Mouse (Mus musculus) intestine, embryonic 14.5 days (tissue): ENCODE data around the gene 2310003L06Rik. TPM values are rescaled to one million over a fixed set of nuclear protein-coding genes. Genes with fewer than 3 reads are reported as not detected.

Experiments
- ATAC-seq: fragments of 200-750 bp; cut with Nextera tagmentation; replicated peaks from 2 replicates; pipeline ENCODE4 v1.8.0; 2017; ENCODE audit warnings: low read depth, moderate number of reproducible peaks, moderate TSS enrichment, moderate library complexity; ENCODE audit not compliant: low FRiP score, low TSS enrichment
- DNase-seq: peaks from one replicate; pipeline ENCODE4 v3.0.0-alpha.2; 2018; ENCODE audit warnings: low spot score
- H3K27ac ChIP-seq: fragments of 300-500 bp; sonication (generic); 2 replicates; pipeline ENCODE4 v1.5.1; 2014; ENCODE audit warnings: low read depth, mild to moderate bottlenecking, control low read depth
- H3K27me3 ChIP-seq: fragments of 300-500 bp; sonication (generic); replicated peaks from 2 replicates; pipeline ENCODE4 v1.6.1; 2014; ENCODE audit warnings: low read length, control low read depth; ENCODE audit not compliant: control insufficient read depth, insufficient read depth
- H3K36me3 ChIP-seq: fragments of 300-500 bp; sonication (generic); 2 replicates; pipeline ENCODE4 v1.6.1; 2014; ENCODE audit warnings: low read length, control low read depth; ENCODE audit not compliant: control insufficient read depth, insufficient read depth
- H3K4me1 ChIP-seq: fragments of 300-500 bp; sonication (generic); replicated peaks from 2 replicates; pipeline ENCODE4 v1.6.1; 2014; ENCODE audit warnings: low read length, control low read depth, mixed read lengths; ENCODE audit not compliant: control insufficient read depth, insufficient read depth
- H3K4me2 ChIP-seq: fragments of 300-500 bp; sonication (generic); 2 replicates; pipeline ENCODE4 v1.6.1; 2014; ENCODE audit warnings: low read length
- H3K4me3 ChIP-seq: fragments of 300-500 bp; sonication (generic); 2 replicates; pipeline ENCODE4 v1.5.1; 2014; ENCODE audit warnings: low read depth, low read length, control low read depth, mixed read lengths
- H3K9ac ChIP-seq: fragments of 300-500 bp; sonication (generic); 2 replicates; pipeline ENCODE4 v1.6.1; 2014; ENCODE audit warnings: mild to moderate bottlenecking, low read length
- H3K9me3 ChIP-seq: fragments of 300-500 bp; sonication (generic); 2 replicates; pipeline ENCODE4 v1.6.1; 2016; ENCODE audit warnings: low read length, control low read depth; ENCODE audit not compliant: control insufficient read depth
- polyA plus RNA-seq: library from polyadenylated mRNA; unstranded; fragments of >200 nt; fragmentation: Nextera tagmentation; extraction: Ambion mirVana; gene quantifications from 2 replicates; pipeline ENCODE4 v1.2.1, GENCODE M21; 2014

Gene 2310003L06Rik
- polyA plus RNA-seq, 1 experiment from 2014 or later = not detected

- DNase-seq = no peak
- no peaks in the 10 kb centered on the region for H3K4me1 ChIP-seq
- ATAC-seq = no peak
- no peak overlapping the region for H3K4me2 ChIP-seq
- H3K9me3 ChIP-seq = no peaks in the 10 kb centered on the region
- H3K27ac ChIP-seq = no peak overlapping the region
- H3K36me3 ChIP-seq = no peaks in the 10 kb centered on the region
- H3K27me3 ChIP-seq = no peaks in the 10 kb centered on the region
- no peak overlapping the region for H3K4me3 ChIP-seq
- no peak overlapping the region for H3K9ac ChIP-seq
These were observed 36.0 kb downstream of the 2310003L06Rik start for GRCm38 (mm10) chr5:88005241-88005640.

Other genes with a start within 250 kb of the 2310003L06Rik start
- gene Csn1s2a, start 194.9 kb upstream of the 2310003L06Rik start, polyA plus RNA-seq = not detected in 2 replicates
- not detected in 2 replicates for gene Csn1s2b, start 161.4 kb upstream of the 2310003L06Rik start, polyA plus RNA-seq
- gene Prr27, start 143.8 kb upstream of the 2310003L06Rik start, polyA plus RNA-seq = not detected in 2 replicates
- gene Odam, start 84.4 kb upstream of the 2310003L06Rik start, polyA plus RNA-seq = not detected in 2 replicates
- gene Csn3, start 43.9 kb upstream of the 2310003L06Rik start, polyA plus RNA-seq = 0.49 and 1.0 TPM in 2 replicates
- gene Gm28434, start 58 bp downstream of the 2310003L06Rik start, polyA plus RNA-seq = not detected in 2 replicates
- not detected in 2 replicates for gene Cabs1, start 10.0 kb downstream of the 2310003L06Rik start, polyA plus RNA-seq
- gene Smr3a, start 33.1 kb downstream of the 2310003L06Rik start, polyA plus RNA-seq = not detected in 2 replicates
- not detected in 2 replicates for gene Smr2, start 117.1 kb downstream of the 2310003L06Rik start, polyA plus RNA-seq
- not detected in 2 replicates for gene Gm11116, start 142.1 kb downstream of the 2310003L06Rik start, polyA plus RNA-seq
- not detected in 2 replicates for gene Gm11115, start 184.6 kb downstream of the 2310003L06Rik start, polyA plus RNA-seq